Mouse (Mus musculus) gastrocnemius, adult 18-20 months (tissue): ENCODE measurements around the gene Nell1. TPM values are rescaled to one million over a fixed set of nuclear protein-coding genes. Genes with fewer than 3 reads are reported as not detected.
"Not testable (repeated sequence)": the region's sequence is repeated elsewhere in the genome, so short reads cannot be mapped to it uniquely, and the experiment has no call there.

Experiments used
- DNase-seq: peaks from one replicate; pipeline ENCODE4 v3.0.0; 2021; ENCODE audit warnings: low spot score
- long read RNA-seq, 2 experiments: library from polyadenylated mRNA; stranded (forward); transcript quantifications; one replicate each; pipeline ENCODE4 v2.0.0; 2021
- total RNA-seq, 2 experiments: library from RNA; stranded (reverse); gene quantifications; 2 replicates each; pipeline ENCODE4 v1.2.3; 2021

The Nell1 gene
- total RNA-seq = under 1 TPM in 1 of 2 experiments, not detected in 1; 0.17 TPM
- long read RNA-seq, experiment 1 = 0 reads
- long read RNA-seq, experiment 2 = 0 reads

- no peak for DNase-seq
These were observed at the start of gene Nell1 for GRCm38 (mm10) chr7:49974841-49975440. Nell1 (plus strand) TSS chr7:49974864.

- no peak for DNase-seq
These were observed 46.1 kb upstream of the Nell1 start for GRCm38 (mm10) chr7:49928571-49928970.

GRCm38 (mm10) chr7:49929999-49930398 lies 44.7 kb upstream of the Nell1 start:
- no peak for DNase-seq

- DNase-seq = not testable (repeated sequence)
These were observed 41.1 kb upstream of the Nell1 start for GRCm38 (mm10) chr7:49933386-49934115.

DNA sequence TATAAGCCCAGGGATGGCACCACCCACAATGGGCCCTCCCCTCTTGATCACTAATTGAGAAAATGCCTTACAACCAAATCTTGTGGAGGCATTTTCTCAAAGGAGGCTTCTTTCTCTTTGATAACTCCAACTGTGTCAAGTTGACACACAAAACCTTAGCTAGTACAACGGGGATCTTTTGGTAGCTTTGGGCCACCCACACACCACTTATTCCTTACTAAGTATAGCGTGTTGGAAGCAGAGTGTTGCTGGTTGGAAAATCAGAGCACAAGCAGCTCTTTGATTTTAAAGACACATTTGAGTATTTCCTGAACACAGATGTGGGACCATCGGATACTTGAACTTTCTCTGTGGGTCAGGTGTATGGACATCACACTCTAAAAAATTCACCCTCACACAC lies 37.8 kb upstream of the Nell1 start:
- no peak for DNase-seq

- DNase-seq = no peak
These were observed 32.6 kb upstream of the Nell1 start for GRCm38 (mm10) chr7:49942023-49942422.

- DNase-seq = no peak
These were observed 32.2 kb upstream of the Nell1 start for GRCm38 (mm10) chr7:49942490-49942889.

- no peak for DNase-seq
These were observed 28.0 kb upstream of the Nell1 start for GRCm38 (mm10) chr7:49946691-49947090.

GRCm38 (mm10) chr7:49953546-49954181 lies 21.0 kb upstream of the Nell1 start:
- DNase-seq = peak; percentile 5

GRCm38 (mm10) chr7:49954834-49955233 lies 19.8 kb upstream of the Nell1 start:
- DNase-seq = no peak

DNA sequence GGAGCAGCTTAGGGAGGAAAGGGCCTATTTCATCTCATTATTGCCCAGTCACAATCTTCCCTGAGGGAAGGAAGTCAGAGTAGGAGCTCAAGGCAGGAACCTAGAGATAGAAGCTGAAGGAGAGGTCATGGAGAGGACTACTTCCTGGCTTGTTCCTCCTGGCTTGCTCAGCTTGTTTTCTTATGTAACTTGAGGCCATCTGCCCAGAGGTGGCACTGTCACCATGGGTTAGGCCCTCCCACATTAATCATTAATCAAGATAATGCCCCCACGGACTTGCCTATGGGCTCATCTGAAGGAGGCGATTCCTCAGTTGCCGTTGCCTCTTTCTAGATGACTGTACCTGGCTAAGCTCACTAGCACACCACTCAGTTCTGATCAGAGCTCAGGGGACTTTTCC lies 17.5 kb upstream of the Nell1 start:
- no peak for DNase-seq

DNA sequence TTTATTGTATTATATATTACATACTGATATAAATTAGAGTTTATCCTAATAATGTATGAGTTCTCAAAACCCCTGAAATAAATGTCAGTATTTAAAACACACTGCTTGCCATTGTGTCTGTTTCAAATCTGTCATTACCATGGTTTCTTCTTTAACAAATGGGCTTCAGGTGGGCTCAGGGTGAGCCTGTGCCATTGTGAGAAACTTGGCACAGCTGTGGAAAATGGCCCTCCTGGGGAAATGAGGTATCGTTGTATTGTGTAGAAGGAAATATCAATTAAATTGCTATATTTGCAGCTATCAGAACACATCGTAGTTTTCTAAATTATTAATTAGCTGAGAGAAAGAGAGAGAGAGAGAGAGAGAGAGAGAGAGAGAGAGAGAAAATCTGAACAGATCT lies 10.9 kb upstream of the Nell1 start:
- no peak for DNase-seq

- DNase-seq = no peak
These were observed 5.1 kb upstream of the Nell1 start for GRCm38 (mm10) chr7:49969516-49969915.

GRCm38 (mm10) chr7:49975441-49976121 lies 917 bp downstream of the Nell1 start:
- DNase-seq = no peak

DNA sequence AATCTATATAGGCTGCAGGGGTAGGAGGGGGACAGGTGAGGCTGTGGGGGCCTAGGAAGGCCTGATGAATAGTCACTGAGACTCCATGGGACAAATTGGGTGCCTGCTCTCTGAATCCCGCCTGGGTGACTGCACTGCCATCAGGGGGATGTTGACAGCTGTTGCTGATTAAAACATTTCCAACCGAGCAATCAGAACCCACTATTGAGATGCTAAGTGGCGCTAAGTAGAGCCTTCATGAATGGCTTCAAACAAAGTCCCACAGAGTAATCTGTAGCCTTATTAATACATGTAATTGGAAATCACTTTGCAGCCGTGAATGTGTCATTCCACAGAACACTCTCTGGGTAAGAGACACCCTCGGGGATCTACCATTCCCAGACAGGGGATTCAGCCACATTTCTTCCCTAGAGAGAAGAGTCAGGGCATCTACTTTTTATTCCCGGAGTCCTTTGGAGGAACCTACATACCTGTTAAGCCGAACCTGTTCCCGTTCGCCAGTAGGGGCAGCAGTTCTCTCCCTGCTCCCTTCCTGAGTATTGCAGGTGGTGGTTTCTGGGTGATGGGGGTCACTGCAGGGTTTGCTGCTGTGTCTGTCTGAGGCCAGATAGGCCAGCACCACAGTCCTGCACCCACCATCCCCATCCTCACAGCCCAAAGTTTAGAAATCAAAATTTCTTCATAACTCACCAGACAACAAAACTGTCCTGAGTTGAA lies 7.0 kb downstream of the Nell1 start:
- DNase-seq = no peak

GRCm38 (mm10) chr7:49984698-49985097 lies 10.0 kb downstream of the Nell1 start:
- no peak for DNase-seq

- DNase-seq = no peak
These were observed 11.3 kb downstream of the Nell1 start for GRCm38 (mm10) chr7:49985947-49986346.

GRCm38 (mm10) chr7:49999321-49999720 lies 24.7 kb downstream of the Nell1 start:
- no peak for DNase-seq

DNA sequence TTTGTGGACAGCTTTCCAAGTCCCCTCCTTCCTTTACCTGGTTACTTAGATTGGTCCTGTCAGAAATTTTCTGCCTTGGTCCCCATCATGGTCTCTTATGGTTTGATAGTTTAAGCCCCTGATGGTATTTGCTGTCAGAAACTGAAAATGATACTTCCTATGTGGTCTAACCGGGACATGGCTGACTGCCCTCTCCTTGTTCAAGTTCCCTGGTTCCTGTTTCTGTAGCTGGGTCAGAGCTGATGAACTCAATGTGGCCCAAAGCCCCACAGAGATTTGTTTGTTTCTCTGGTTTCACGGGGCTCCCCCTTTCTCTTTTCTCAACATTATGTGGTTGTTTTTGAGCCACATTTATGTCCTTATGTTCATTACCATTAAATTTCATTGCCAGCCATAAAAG lies 30.6 kb downstream of the Nell1 start:
- no peak for DNase-seq

- no peak for DNase-seq
These were observed 60.8 kb downstream of the Nell1 start for GRCm38 (mm10) chr7:50035187-50036153.
